Mouse (Mus musculus) megakaryocyte-erythroid progenitor cell, adult 5-6 weeks (primary cell): ENCODE results near the gene Gm20696. TPM values are rescaled to one million over a fixed set of nuclear protein-coding genes. Genes with fewer than 3 reads are reported as not detected.
A peak's percentile ranks its signal among the peaks of the same experiment; 100 is the strongest.

ENCODE experiments used
- ATAC-seq: replicated peaks from 2 replicates; pipeline ENCODE4 v1.8.0; 2016; ENCODE audit warnings: mild to moderate bottlenecking, inconsistent platforms; ENCODE audit not compliant: severe bottlenecking, poor library complexity, low FRiP score, low TSS enrichment
- total RNA-seq, 2 experiments: library from RNA; stranded (forward) in 1 of 2; stranded (reverse) in 1 of 2; fragments of 200-1000, 215-1000 nt in 1 of 2; fragments of >200 nt in 1 of 2; fragmentation: Nextera tagmentation in 1 of 2; gene quantifications; 2 replicates each; pipeline ENCODE4 v1.2.3; 2014 to 2017

Gene Gm20696
- total RNA-seq, 2 experiments from 2014 or later = 0.94 to 5.7 TPM

DNA sequence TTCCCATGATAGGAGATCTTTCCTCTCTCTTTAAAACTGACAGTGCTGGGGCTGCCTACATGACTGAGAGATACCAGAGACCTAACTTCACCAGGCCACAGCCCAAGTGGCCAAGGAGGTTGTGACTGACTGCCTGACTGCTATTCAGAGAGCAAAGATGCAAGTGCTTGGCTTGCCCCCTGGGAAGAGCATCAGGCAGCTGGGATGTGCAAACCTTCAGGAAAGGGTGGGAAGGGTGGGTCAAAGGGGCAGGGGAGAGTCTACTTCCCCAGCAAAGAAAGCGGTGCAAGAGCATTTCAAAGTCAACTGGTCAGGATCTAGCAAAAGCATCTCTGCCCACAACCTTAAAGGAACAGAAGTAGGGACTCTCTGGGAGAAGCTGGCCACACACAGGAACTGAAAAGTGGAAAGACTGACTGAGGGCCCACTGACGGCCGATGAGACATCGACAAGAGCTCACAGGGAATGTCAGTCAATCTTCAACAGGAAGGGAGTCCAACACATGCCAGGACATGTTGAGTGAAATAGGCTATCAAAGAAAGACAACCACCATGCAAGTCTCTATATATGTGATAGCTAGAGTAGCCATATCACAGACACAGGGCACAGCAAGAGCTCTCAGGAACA, 282.6 kb downstream of the Gm20696 start:
- no peak for ATAC-seq

DNA sequence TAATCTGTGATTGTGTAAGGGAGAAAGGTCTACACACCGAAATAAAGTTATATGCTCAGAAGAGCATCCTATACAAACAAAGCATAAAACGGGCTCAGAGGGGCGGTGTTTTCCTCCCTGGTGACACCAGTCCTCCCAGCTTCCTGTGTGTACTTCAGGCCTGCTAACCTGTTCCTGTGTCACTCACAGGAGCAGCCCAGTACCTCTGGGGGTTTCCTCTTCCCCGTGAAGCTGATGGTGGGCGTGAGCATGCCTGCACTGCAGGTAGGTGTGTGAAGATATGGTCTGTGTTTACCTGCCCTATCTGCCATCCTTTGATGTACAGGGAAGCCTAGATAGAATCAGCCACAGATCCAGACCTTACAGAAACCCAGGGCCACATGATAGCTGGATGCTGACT, 286.5 kb downstream of the Gm20696 start:
- no peak for ATAC-seq

DNA sequence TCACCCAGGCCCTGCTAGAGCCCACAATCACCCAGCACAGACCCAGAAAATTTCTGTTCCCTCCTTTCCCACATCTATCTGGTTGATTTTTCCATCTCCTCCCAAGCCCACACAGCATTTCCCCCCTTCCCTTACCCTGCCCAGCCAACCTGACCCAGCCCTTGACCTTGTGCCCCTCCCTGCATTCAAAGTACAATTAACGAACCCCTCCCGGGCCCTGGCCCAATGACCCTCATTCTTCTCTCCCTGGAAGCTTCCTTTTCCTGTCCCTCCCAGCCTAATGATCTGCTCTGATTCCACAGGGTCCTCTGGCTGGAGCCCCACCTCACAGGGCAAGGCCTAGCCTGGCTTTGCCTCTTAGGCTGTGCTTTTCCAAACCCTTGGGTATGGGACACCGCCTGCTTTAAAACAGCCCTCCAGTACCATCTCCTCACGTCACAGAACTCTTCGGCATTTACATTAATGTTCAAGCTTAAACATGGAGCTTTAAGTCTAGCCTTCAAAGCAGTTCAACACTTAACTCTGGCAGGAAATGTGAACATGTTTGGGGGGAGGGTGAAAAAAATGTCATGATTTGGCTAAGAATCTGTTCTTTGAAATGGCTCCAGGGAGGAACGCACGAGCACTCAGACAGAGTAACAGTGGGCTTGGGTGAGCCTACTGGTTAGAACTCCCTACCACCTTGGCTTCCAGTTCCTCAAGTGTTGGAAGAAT, 287.4 kb downstream of the Gm20696 start:
- ATAC-seq = no peak

DNA sequence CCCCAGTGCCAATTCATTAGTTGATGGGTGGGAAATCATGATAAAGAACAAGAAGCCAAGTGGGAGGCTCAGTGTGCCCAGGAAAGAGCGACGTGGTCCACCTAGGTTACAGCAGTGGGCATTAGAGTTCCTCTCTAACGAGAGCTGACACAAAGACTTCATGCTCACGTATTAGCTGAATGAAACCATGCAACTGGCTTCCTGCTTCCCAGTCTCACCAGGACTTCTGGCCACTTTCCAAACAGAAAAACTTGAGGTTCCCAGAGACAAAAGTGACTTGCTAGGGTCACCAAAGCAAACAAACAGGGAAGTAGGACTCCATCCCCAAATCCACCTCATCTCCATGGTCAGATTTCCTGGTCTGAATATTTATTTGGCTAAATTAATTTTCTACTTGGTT, 288.9 kb downstream of the Gm20696 start:
- no peak for ATAC-seq

DNA sequence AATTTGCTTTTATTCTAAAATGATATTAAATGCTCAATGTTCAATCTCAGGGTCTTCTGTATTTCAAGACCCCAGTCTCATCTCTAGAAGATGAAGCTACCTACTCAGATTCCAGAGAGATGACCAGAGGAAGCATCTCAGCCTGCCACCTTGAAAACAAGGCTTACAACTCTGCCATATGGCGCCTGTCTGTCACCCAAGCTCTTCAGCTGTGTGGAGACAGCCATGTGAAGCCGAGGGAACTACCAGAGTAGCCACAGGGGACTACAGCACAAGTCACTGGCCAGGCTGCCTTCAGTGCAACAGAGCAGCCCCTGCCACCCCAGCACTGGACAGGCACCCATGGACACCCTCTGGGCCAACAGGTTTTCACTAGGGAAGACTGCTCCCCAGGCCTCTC, 289.5 kb downstream of the Gm20696 start:
- ATAC-seq = no peak

DNA sequence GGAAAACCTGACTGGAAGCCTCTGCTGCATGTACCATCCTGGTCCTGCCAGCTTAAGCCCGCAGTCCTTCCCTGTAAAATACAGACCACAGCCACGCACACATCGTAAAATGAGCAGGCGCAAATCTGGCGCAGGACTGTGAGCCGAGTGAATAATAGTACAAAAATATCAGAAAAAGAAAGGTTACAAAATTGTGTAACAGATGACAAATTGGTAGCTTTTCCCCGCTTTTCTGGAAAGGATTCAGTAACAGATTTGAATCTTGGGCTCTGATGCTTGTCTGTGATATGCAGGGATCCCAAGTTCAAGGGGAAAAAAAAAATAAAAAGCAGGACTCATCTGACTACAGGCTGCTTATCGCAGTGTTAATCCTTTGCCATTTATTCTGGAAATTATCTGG, 289.9 kb downstream of the Gm20696 start:
- no peak for ATAC-seq

DNA sequence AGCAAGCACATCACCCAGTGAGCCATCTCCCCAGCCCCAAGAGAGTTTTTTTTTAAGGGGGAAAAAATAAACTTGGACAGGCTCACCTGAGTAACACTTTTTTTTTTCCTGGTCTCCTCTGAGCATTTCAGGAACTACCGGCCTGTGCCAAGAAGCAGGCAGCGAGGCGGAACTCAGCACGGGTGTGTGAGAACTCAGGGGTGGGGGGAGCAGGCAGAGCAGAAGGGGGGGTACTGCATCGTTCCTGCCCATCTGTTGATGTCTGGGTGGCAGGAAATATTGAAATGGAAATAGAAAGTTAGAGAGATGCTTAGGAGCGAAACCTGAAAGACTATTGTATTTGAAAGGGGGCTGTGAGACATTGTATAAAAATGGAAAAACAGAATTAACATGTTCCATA, 290.7 kb downstream of the Gm20696 start:
- ATAC-seq = no peak

DNA sequence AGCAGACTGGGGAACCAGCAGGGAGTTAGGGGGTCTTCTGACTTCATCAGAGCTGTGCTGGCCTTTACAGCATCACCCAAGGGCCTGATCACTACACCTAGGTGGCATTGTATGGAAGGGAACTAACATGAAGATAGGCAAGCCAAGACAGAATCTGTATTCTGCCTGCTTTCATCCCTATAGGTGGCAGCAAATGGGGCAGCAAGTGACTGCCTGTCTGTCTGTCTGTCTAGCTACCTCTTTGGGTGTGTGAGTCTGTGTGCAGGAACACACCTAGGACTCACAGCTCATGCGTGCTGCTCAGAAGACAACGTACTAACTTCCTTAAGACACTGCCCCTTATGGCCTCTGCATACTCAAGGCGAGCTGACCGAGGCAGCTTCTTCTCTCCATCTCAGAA, 291.2 kb downstream of the Gm20696 start:
- ATAC-seq = no peak

DNA sequence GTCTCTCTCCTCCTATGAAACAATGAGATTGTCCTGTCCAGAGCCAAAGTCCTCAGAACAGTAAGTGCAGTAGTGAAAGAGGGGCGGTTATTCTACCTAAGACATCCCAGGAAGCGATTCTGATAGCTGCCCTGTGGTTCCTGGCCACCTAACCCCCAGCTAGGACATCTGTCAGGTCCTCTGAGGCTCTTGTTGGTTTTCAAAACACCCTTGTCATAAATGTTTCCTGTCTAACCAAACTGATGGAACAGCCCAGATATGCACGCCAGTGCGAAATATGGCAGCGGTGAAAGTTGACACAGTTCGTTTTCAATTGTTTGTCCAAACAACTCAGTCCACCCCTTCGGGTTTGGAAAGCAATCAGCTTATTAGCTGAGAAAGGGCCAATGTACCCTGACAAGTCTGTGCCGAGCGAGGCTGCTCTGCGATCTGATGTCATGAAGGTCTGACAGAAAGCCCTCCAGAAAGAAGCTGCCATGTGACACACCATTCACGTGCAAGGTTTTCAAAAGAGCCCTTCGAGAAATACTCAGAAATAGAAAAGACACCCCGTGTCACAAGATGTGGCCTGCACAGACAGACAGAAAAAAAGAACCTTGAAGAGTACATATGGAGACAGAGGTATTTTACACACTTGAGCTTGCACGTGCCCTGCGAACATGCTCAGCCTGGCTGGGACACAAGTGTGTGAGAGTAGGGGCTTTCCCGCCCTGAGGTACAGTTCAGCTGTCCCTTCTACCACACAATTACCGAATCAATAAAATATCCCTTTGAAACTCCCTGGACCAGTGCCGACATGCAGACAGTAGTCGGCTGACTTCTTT, 291.9 kb downstream of the Gm20696 start:
- ATAC-seq = peak; percentile 31; the same call in 1 of the 2 replicates

DNA sequence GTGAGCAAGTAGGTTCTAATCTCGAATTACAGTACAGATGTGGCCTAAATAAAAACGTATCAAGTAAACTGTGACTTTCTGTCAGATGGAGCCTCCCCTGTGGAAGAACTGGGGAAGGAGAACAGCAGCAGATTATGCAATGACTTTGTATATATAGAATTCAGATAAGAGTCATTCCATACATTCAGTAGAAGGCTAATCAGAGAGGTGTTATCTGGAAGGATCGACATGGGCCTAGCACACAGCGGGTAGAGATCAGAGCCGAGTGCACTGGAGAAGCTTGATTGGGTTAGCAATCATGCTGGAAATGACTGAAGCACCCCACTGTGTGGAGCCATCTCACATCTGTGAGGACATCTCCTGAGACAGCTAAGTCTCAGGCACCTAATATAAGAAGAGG, 294.2 kb downstream of the Gm20696 start:
- 0 out of 2 replicates have a peak, but pooled peaks have one; percentile 19 for ATAC-seq

DNA sequence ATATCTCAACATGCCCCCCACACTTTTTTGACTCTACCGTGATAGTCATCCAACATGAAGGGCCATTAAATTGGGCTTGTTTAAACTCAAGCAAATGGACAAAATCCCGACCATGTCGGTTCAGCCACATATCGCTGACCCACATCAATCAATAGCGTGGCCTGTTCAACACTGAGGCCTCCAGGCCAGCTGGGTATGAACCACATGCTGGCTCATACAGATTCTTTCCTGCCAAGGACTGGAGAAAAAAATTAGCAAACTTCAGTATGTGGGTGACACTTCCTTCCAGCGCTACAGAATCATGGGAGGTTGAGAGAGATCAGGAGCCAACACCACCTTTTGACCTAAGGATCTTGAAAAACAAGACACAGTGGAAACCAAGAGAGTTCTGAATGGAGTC, 294.6 kb downstream of the Gm20696 start:
- no peak for ATAC-seq

DNA sequence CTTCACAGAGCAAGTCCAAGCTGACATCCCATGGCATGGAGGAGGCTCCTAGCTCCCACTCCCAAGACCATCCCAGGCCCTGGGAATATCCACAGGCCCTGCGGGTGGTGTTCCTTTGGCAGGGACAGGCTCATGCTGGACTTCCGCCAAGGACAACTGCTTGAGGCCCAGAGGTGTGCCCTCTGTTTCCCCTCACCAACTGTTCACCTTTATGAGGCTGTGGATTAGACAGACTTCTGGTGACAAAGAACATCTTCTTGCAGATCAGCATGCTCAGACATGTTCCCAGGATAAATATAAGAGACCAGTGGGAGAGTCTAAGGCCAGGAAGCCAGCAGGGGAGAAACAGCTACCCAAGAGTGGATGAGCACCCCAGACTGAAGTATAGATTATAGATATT, 296.7 kb downstream of the Gm20696 start:
- ATAC-seq = no peak

DNA sequence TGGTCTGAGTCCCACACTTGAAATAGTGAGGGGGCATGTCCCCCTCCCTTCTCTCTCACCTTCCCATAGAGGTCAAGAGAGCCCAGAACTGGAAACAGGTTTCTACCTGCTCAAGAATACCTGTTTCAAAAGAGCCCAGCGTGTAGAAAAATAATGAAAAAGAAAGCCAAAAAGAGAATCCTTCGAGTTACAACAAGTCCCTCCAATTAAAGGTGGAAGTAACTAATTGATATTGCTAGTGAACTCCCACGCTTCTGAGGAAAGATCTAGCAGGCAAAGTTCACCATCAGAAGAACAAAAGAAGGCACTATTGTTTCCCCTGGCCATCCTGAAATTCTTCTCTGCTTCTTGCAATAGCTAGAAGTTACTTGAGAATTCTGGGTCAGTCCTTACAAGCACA, 297.4 kb downstream of the Gm20696 start:
- ATAC-seq = no peak

DNA sequence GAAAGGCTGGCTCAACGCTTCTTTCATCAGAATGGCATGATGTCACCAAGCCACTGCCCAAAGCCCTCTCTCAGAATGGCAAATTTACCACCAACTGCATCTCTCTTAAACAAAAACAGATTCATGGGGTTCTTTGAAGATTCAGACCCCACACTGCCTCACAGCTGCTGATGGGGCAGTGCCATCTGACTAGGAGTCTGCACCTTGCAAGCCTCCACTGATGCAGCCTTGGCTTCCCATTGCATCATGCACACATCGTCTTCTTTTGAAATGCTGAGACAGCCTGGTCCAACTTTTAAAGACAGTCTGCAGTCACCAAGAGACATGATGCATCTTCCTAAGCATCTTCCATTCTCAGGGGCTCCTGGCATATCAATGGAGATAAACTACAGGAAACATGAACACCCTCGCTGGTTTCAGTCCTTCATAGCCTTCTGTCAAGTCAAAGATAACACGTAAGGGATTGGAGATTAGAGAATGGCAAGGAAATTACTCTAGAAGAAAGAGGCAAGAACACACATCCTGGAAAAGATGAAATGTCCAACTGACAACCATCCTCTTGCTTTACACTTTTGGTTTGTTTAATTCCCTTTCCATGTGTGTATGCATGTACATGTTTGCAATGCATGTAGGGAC, 298.4 kb downstream of the Gm20696 start:
- peak; percentile 60 for ATAC-seq

DNA sequence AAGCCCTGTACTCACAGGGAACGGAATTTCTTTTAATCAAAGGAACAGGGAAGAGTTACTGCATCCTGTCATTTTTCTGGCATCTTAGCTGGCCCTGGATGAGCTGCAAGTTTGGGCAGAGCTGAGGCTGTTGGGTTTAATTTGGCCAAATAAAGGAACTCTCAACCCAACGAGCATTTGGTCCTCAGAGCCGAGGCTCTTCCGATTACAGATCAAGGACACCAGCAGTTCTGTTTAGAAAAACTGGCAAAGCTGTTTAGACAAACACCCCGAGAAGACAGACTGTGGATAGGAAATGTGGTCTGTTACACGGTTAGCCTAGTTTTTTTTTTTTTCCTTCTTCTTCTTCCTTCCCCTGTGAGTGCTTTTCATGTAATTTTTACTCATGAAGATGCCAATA, 302.1 kb downstream of the Gm20696 start:
- ATAC-seq = no peak

DNA sequence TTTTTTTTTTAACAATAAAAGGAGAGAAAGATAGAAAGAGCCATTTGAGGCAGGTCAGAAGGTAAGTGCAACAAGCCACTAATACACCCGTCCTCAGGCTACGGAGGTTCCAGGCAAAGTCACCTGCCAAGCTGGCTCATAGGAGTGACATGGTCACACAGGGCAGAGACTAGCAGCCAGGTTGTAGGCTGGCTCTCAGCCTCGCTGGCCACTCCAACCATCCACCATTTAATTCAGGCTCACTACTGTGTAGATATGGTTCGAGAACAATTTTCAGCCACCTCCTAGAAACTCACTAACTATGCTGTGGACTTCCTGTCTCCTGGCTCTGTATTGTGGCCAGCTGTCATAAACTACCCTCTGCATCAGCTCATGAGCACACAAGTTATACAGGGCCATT, 306.0 kb downstream of the Gm20696 start:
- no peak for ATAC-seq

DNA sequence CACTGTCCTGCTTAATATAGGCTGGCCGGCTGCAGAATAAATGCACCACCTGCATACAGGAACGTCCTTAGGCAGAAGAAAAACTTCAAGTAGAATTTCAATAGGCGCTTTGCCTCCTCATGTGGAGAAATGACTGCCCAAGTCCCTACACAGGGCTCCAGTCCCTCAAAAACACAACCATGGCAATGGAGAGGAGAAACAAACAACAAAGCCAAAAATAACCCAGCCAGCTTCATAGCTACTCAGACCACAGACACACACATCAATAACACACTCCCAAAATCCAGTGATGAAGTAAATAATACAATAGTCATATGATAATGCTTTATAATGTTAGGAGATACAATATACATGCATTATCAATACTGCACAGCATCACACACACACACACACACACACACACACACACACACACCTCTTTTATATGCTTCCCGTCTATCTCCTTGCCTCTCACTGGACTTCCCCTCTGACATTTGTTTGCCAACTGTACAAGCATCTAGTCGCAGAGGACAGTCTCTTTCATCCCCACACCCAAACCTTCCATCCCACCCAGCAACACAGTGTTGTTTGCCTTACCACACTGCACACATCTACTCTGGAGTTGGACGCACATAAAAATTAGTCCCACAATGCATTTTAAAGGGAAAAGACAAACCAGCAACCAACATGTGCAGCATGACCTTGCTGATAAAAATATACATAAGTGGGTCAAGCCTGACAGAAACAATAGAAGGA, 306.7 kb downstream of the Gm20696 start:
- ATAC-seq = no peak

DNA sequence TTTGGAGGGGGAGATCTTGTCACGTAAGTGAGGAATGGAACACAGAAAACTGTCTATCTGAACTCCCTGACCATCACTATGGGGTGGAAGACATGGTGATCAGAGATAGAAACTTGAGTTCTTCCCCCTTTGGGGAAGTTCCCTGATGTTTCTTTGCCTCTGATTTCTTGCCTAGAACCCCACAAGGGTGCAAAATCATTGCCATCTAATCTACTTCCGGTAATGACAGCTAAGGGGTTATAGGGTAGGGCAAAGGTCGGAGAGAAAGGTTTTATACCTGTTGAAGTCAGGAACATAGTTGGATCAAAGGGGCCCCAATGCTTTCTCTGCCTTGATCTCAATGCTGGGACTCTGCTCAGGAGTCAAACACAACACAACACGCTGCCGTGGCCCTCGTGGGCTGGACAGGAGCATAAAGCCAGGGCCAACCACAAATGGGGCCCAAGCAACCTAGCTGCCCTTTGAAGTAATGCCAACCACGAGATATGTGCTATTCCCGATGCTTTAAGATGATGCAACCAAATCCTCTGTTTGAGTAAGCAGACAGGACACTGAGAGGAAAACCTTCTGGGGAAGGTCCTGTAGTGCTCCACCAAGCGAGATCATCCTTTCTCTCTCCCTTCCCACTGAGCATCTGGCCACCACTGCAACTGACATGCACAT, 307.4 kb downstream of the Gm20696 start:
- no peak for ATAC-seq

DNA sequence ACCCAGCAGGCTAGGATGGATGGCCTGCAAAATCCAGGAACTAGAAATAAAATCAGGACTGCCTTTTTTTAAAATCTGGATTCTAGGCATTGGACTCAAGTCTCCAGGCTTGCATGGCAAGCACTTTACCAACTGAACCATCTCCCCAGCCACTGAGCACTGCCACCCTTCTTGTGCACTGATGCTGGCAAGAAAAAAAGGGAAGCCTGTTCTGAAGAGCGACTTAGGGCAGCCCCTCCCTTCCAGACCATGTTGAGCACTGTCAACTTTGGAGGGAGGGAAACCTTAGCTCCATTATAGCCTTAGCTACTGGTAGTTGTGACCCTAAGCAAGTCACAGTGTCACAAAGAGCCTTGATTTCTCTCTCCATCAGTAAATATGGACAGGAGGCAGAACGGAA, 308.7 kb downstream of the Gm20696 start:
- ATAC-seq = no peak
